Mouse (Mus musculus): ENCODE measurements around the gene Kdm5b.

Gene Kdm5b

DNA sequence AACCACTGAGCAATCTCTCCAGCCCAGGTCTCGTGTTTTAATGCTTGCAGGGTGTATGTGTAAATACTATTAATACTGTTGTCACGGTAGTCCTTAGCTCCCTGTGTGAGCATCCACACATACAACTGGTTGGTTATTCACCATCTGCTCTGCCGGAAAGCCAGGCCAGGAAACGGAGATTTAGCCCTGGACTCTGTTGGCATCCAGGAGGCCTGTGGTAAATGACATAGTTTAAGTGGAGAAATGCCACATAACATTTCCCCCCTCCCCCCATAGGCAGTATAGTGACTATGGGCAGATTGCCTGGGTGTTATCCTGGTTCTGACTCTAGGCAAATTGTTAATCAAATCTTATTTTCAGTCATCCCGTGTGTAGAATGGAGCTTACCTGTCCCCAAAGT, 90.8 kb downstream of the Kdm5b start:
- H3K27me3 ChIP-seq (ENCODE audit: insufficient read depth, low read length): peaks cover 64% of the 10 kb centered on the region
- no peak overlapping the region for H3K4me3 ChIP-seq (replicated peaks; ENCODE audit: low read length)
- TF ChIP-seq CTCF (conservative IDR thresholded peaks at IDR 0.05; ENCODE audit: low read length) (no peak), NANOG (IDR thresholded peaks at IDR 0.05; ENCODE audit: borderline replicate concordance, low read length) (no peak), POU5F1 (IDR thresholded peaks at IDR 0.05; ENCODE audit: borderline replicate concordance, low read length) (no peak)
- peaks cover 33% of the 10 kb centered on the region for H3K4me1 ChIP-seq (replicated peaks; ENCODE audit: low read depth, low read length)
- no peaks in the 10 kb centered on the region for H3K9me3 ChIP-seq (ENCODE audit: low read length)
- no peaks in the 10 kb centered on the region for H3K36me3 ChIP-seq (ENCODE audit: insufficient read depth, low read length)

DNA sequence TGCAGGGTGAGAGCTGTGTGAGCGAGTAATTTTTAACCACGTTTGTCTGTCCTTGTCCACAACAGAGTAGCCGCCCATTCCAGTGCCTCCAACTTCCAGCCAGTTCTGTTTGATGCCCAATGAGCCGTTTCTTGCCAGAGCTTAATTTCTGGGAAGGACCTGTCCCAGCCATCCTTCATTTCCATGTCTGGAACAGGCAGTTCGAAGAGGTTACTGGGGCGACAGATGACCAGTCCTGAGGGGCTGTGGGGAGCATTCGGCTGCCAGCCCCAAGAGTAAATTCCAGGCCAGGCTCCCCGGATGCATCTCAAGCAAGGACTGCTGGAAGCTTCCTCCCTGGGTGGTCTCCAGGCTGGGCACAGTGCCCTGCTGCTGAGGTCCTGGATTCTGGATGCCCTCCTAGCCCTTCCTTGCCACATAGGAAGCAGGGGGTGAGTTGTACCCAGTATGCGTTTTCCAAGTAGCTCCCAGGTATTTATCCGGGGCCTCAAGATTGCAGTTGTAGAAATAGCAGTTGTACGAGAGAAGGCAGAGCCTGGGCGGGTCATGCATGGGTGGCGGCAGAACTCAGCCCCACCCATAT, 91.4 kb downstream of the Kdm5b start:
- peaks cover 29% of the 10 kb centered on the region for H3K4me1 ChIP-seq (replicated peaks; ENCODE audit: low read depth, low read length)
- no peak for TF ChIP-seq CTCF (conservative IDR thresholded peaks at IDR 0.05; ENCODE audit: low read length)
- no peak for TF ChIP-seq POU5F1 (IDR thresholded peaks at IDR 0.05; ENCODE audit: borderline replicate concordance, low read length)
- TF ChIP-seq NANOG (IDR thresholded peaks at IDR 0.05; ENCODE audit: borderline replicate concordance, low read length): no peak
- H3K9me3 ChIP-seq (ENCODE audit: low read length): no peaks in the 10 kb centered on the region
- H3K4me3 ChIP-seq (replicated peaks; ENCODE audit: low read length): no peak overlapping the region
- H3K36me3 ChIP-seq (ENCODE audit: insufficient read depth, low read length): no peaks in the 10 kb centered on the region
- peaks cover 61% of the 10 kb centered on the region for H3K27me3 ChIP-seq (ENCODE audit: insufficient read depth, low read length)

DNA sequence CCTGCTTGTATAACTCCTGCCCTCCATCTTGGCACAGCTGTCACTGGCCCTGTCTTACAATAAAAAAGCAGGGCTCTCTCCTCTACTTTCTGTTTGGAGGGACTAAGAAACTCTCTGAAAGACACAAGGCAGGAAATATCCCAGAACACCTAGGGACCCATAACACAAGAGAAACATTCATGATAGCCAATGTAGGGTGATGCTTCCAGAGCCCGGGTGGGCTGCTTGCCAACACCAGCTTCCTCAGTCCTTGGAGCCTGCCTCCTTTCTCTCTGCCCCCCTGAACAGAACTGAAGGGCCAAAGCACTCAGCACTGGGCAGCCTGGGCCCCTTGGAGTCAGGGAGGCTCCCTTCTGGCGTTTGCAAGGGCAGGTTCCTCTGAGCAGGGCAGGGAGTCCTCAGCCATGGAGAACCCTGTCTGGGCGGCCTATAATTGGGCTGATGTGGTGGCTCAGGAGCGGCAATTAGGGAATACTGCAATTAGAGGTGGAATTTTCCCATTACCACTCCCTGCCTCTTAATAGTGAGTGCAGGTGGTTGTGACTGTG, 92.0 kb downstream of the Kdm5b start:
- H3K4me1 ChIP-seq (replicated peaks; ENCODE audit: low read depth, low read length): peaks cover 27% of the 10 kb centered on the region
- TF ChIP-seq CTCF (conservative IDR thresholded peaks at IDR 0.05; ENCODE audit: low read length): no peak
- TF ChIP-seq POU5F1 (IDR thresholded peaks at IDR 0.05; ENCODE audit: borderline replicate concordance, low read length): no peak
- no peak for TF ChIP-seq NANOG (IDR thresholded peaks at IDR 0.05; ENCODE audit: borderline replicate concordance, low read length)
- peaks cover 56% of the 10 kb centered on the region for H3K27me3 ChIP-seq (ENCODE audit: insufficient read depth, low read length)
- no peaks in the 10 kb centered on the region for H3K36me3 ChIP-seq (ENCODE audit: insufficient read depth, low read length)
- no peak overlapping the region for H3K4me3 ChIP-seq (replicated peaks; ENCODE audit: low read length)
- no peaks in the 10 kb centered on the region for H3K9me3 ChIP-seq (ENCODE audit: low read length)

DNA sequence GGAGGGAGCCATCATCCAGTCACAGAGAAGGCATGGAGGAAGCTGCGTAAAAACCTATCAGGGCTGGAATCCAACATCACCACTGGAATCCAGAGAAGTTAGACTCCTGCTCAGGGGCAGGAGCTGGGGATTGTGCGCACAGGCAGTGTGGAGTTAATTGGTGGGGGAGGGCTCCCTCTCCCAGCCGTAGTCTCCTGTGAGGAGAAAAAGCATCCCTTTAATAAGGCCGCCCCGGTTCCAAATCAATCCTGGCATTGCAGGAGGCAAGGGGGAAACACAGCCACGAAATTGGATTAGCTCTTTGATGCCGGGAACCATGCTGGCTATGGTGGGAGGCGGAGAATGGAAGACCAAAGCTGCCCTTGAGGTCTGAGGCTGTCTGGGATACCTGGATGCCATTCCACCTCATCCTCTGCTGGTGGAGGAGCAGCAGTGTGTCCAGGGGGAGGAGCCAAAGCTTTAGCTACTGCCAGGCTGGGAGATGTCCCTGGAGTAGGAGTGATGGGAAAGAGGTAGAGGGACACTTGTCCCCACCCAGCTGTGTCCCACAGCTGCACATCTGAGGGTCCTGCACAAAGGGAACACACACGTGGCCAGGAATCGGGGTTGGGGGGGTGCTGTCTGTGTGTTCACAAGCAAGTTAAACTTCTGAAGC, 93.8 kb downstream of the Kdm5b start:
- peaks cover 23% of the 10 kb centered on the region for H3K4me1 ChIP-seq (replicated peaks; ENCODE audit: low read depth, low read length)
- H3K27me3 ChIP-seq (ENCODE audit: insufficient read depth, low read length): peaks cover 38% of the 10 kb centered on the region
- TF ChIP-seq NANOG (IDR thresholded peaks at IDR 0.05; ENCODE audit: borderline replicate concordance, low read length) (no peak), POU5F1 (IDR thresholded peaks at IDR 0.05; ENCODE audit: borderline replicate concordance, low read length) (no peak)
- no peak overlapping the region for H3K4me3 ChIP-seq (replicated peaks; ENCODE audit: low read length)
- no peaks in the 10 kb centered on the region for H3K36me3 ChIP-seq (ENCODE audit: insufficient read depth, low read length)
- no peaks in the 10 kb centered on the region for H3K9me3 ChIP-seq (ENCODE audit: low read length)

DNA sequence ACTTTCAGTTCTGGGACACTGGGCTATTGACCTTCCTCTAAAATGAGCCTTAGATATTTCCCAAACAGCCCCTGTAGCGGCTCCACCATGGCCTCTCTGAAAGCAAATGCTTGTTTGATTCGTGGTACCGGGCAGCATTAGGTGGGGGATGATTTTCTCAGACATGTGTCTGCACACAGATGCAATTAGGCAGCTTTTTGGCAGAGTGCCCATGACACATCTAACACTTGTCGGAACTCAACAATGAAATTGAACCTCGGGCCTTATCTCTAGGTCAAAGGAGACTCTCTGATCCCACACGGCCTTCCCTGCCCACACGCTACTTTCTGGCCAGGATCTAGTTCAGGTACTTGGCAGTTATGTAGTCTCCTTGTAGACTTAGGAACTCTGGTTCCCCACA, 98.9 kb downstream of the Kdm5b start:
- peaks cover 5% of the 10 kb centered on the region; the same call in 1 of the 2 replicates for H3K4me1 ChIP-seq (replicated peaks; ENCODE audit: low read depth, low read length)
- no peaks in the 10 kb centered on the region for H3K36me3 ChIP-seq (ENCODE audit: insufficient read depth, low read length)
- H3K9me3 ChIP-seq (ENCODE audit: low read length): no peaks in the 10 kb centered on the region
- no peak overlapping the region for H3K4me3 ChIP-seq (replicated peaks; ENCODE audit: low read length)
- TF ChIP-seq POU5F1 (IDR thresholded peaks at IDR 0.05; ENCODE audit: borderline replicate concordance, low read length): no peak
- TF ChIP-seq NANOG (IDR thresholded peaks at IDR 0.05; ENCODE audit: borderline replicate concordance, low read length): no peak
- no peak for TF ChIP-seq CTCF (conservative IDR thresholded peaks at IDR 0.05; ENCODE audit: low read length)
- H3K27me3 ChIP-seq (ENCODE audit: insufficient read depth, low read length): peaks cover 17% of the 10 kb centered on the region

DNA sequence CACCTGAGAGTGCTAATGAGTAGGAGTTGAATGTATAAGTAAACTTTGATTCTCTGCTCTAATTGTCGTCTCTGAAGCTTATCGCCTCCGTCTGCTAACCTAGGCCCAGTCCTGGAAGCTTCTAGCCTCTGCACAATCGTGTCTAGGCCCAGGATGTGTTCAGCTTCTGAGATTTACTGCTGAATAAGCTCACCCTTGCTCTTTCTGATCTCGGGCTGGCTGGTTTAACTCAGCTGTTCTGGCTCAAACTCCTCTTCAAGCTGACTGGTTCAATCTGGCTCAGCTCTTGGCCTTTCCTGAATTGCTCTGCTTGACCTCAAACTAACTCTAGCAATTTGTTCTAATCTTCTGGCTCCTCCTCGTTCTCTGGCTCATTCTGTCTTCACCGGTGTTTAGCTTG, 100.2 kb downstream of the Kdm5b start:
- Histone ChIP-seq H3K4me1 (replicated peaks; ENCODE audit: low read depth, low read length) (peaks cover 4% of the 10 kb centered on the region; the same call in 1 of the 2 replicates), H3K36me3 (ENCODE audit: insufficient read depth, low read length) (no peaks in the 10 kb centered on the region)
- TF ChIP-seq POU5F1 (IDR thresholded peaks at IDR 0.05; ENCODE audit: borderline replicate concordance, low read length) (no peak), CTCF (conservative IDR thresholded peaks at IDR 0.05; ENCODE audit: low read length) (no peak), NANOG (IDR thresholded peaks at IDR 0.05; ENCODE audit: borderline replicate concordance, low read length) (no peak)

DNA sequence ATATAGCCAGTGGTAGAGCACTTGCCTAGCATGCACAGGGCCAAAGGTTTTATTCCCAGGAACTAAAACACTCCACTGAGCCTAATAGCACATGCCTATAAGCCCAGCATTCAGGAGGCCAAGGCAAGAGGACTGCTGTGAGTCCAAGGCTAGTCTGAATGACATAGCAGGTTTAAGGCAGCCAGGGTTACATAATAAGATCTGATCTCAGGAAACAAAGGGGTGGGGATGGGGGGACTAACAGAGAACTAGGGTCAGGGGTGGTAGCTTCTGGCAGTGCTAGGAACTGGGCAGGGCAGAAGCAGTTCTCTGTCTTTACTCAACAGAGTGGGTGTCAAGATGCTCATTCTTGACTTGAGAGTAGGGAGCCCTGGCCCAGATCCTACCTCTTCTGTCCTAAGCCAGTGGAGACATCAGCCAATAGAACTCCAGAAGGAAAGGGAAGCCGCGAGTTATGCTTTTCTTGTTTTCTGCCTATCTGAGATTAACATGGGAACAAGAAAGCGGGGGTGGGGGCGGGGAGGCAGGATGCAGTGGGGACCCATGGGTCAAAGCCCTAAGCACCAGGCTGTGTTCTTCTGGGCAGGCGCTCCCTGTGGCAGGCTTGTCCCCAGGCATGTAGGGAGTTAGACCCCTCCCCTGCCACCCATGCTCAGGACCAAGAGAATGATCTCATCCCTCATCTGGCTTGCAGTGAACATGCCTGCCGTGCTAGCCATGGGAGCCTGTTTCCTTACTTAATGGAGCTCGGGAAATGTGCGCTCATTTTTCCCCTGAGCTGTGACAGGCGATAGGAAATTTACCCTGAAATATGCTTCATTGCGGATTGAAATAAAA, 111.5 kb downstream of the Kdm5b start:
- Histone ChIP-seq H3K4me1 (replicated peaks; ENCODE audit: low read depth, low read length) (no peaks in the 10 kb centered on the region), H3K27me3 (ENCODE audit: insufficient read depth, low read length) (peaks cover 12% of the 10 kb centered on the region; the same call in 1 of the 2 replicates)

More for the DNA sequence above, 100.2 kb downstream of the Kdm5b start:
- Histone ChIP-seq H3K4me3 (replicated peaks; ENCODE audit: low read length) (no peak overlapping the region), H3K9me3 (ENCODE audit: low read length) (no peaks in the 10 kb centered on the region), H3K27me3 (ENCODE audit: insufficient read depth, low read length) (peaks cover 10% of the 10 kb centered on the region)

DNA sequence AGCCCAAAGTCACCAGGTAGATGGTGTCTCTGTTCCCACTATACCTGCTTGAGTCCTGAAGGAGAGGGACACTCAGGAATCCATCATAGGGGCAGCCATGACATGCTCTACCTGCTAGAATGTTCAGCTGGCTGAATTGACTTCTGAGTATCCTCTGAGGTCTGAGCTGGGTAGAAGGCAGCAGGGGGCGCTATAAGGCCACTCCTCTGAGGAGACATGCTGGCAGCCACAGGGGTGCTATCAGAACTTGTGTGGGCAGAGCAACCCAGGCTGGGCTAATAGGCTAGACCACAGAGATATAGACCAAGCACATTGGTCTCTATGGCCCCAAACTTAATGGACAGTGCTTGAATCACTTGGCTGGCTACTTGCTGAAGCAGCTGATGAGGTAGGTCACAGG, 114.3 kb downstream of the Kdm5b start:
- no peak overlapping the region for H3K4me3 ChIP-seq (replicated peaks; ENCODE audit: low read length)
- no peaks in the 10 kb centered on the region for H3K4me1 ChIP-seq (replicated peaks; ENCODE audit: low read depth, low read length)
- H3K9me3 ChIP-seq (ENCODE audit: low read length): no peaks in the 10 kb centered on the region
- no peak for TF ChIP-seq POU5F1 (IDR thresholded peaks at IDR 0.05; ENCODE audit: borderline replicate concordance, low read length)
- peak; percentile 16; the same call in 1 of the 2 replicates for TF ChIP-seq CTCF (conservative IDR thresholded peaks at IDR 0.05; ENCODE audit: low read length)
- no peaks in the 10 kb centered on the region for H3K36me3 ChIP-seq (ENCODE audit: insufficient read depth, low read length)
- H3K27me3 ChIP-seq (ENCODE audit: insufficient read depth, low read length): peaks cover 12% of the 10 kb centered on the region; the same call in 1 of the 2 replicates

More for the DNA sequence above, 111.5 kb downstream of the Kdm5b start:
- H3K9me3 ChIP-seq (ENCODE audit: low read length): no peaks in the 10 kb centered on the region
- H3K36me3 ChIP-seq (ENCODE audit: insufficient read depth, low read length): no peaks in the 10 kb centered on the region
- no peak overlapping the region for H3K4me3 ChIP-seq (replicated peaks; ENCODE audit: low read length)
- TF ChIP-seq POU5F1 (IDR thresholded peaks at IDR 0.05; ENCODE audit: borderline replicate concordance, low read length) (no peak), CTCF (conservative IDR thresholded peaks at IDR 0.05; ENCODE audit: low read length) (no peak), NANOG (IDR thresholded peaks at IDR 0.05; ENCODE audit: borderline replicate concordance, low read length) (no peak)
